In the genomic region with DNA sequence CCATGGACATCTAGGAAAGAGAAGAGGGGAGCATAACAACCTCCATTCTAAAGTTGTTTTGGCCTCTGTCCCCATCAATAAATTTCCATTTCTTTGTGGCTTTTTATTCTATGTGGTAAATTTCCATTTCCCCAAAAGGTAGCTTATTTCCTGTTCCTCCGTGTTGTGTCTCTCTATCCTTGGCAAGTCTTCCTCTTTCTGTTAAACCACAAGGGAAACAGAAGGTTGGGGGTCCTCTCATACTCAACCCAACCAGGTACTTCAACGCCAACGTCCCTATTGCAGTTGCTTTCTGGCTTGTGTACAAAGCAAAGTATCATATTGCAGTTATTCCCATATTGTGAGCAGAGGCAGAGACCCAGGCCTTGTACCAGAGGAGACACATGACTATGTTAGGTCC, we compare ENCODE assay signal across 24 mouse cellular contexts.
"Had no signal": no experiment of that assay in that cellular context is flagged by ENCODE, and none has a peak within 500 bp of the region (broad histone marks: within the 10 kb centered on the region; RNA-seq: fewer than 3 reads in every experiment).

No protein-coding gene starts in this region.

- H3K27me3 ChIP-seq: kidney, embryonic 15.5 days; limb, embryonic 12.5 days; limb, embryonic 15.5 days; midbrain, embryonic 12.5 days; midbrain, embryonic 15.5 days; neural tube, embryonic 12.5 days; neural tube, embryonic 15.5 days had no signal

- H3K4me2 ChIP-seq: kidney, embryonic 15.5 days; limb, embryonic 12.5 days; limb, embryonic 15.5 days; liver, embryonic 11.5 days; lung, embryonic 14.5 days; midbrain, embryonic 12.5 days; midbrain, embryonic 15.5 days; neural tube, embryonic 12.5 days; neural tube, embryonic 15.5 days had no signal

- H3K36me3 ChIP-seq: kidney, embryonic 15.5 days; limb, embryonic 12.5 days; limb, embryonic 15.5 days; midbrain, embryonic 12.5 days; midbrain, embryonic 15.5 days; neural tube, embryonic 12.5 days; neural tube, embryonic 15.5 days had no signal

- H3K27ac ChIP-seq: kidney, embryonic 15.5 days; limb, embryonic 12.5 days; limb, embryonic 15.5 days; liver, embryonic 14.5 days; macrophage; midbrain, embryonic 12.5 days; midbrain, embryonic 15.5 days; neural tube, embryonic 12.5 days; neural tube, embryonic 15.5 days had no signal

- H3K4me3 ChIP-seq: kidney, embryonic 15.5 days; limb, embryonic 12.5 days; limb, embryonic 15.5 days; midbrain, embryonic 12.5 days; midbrain, embryonic 15.5 days; neural tube, embryonic 12.5 days; neural tube, embryonic 15.5 days had no signal

- DNase-seq: kidney, adult 8-10 months; kidney, postnatal 10 days; kidney, postnatal 4 days; left cerebral cortex, postnatal 4 days; liver, postnatal 0 days; lung, embryonic 14.5 days; right cerebral cortex, adult 18-20 months; right cerebral cortex, postnatal 14 days; right cerebral cortex, postnatal 4 days; spleen, adult 18-20 months; thymus, adult 18-20 months; thymus, postnatal 14 days; thymus, postnatal 4 days had no signal

- ATAC-seq: liver, postnatal 0 days; lung, postnatal 0 days; midbrain, embryonic 15.5 days had no signal

- H3K9ac ChIP-seq: kidney, embryonic 15.5 days; limb, embryonic 12.5 days; limb, embryonic 15.5 days; liver, embryonic 14.5 days; liver, postnatal 0 days; lung, embryonic 14.5 days; midbrain, embryonic 12.5 days; midbrain, embryonic 15.5 days; neural tube, embryonic 12.5 days; neural tube, embryonic 15.5 days had no signal

- H3K9me3 ChIP-seq: kidney, embryonic 15.5 days; limb, embryonic 12.5 days; limb, embryonic 15.5 days; midbrain, embryonic 12.5 days; midbrain, embryonic 15.5 days; neural tube, embryonic 12.5 days; neural tube, embryonic 15.5 days had no signal

- H3K4me1 ChIP-seq: kidney, embryonic 15.5 days; limb, embryonic 12.5 days; limb, embryonic 15.5 days; midbrain, embryonic 12.5 days; midbrain, embryonic 15.5 days; neural tube, embryonic 12.5 days; neural tube, embryonic 15.5 days had no signal
